Mouse (Mus musculus) forebrain, postnatal 0 days (tissue): ENCODE data around the gene Ankrd12. TPM values are rescaled to one million over a fixed set of nuclear protein-coding genes. Genes with fewer than 3 reads are reported as not detected.
A peak's percentile ranks its signal among the peaks of the same experiment; 100 is the strongest.

Experiments
- ATAC-seq: fragments of 200-750 bp; cut with Nextera tagmentation; 2 replicates; pipeline ENCODE4 v1.8.0; 2017; ENCODE audit warnings: mild to moderate bottlenecking, moderate library complexity
- DNase-seq: peaks from one replicate; pipeline ENCODE4 v3.0.0-alpha.2; 2015
- H3K27ac ChIP-seq: fragments of 300-500 bp; sonication (generic); 2 replicates; pipeline ENCODE4 v1.5.1; 2014; ENCODE audit warnings: low read depth, mild to moderate bottlenecking, antibody characterized with exemption, low read length, moderate library complexity, mixed read lengths
- H3K27me3 ChIP-seq: fragments of 300-500 bp; sonication (generic); 2 replicates; pipeline ENCODE4 v1.6.1; 2014; ENCODE audit warnings: mild to moderate bottlenecking, low read length, mixed read lengths; ENCODE audit not compliant: insufficient read depth
- H3K36me3 ChIP-seq: fragments of 300-500 bp; sonication (generic); 2 replicates; pipeline ENCODE4 v1.6.1; 2014; ENCODE audit warnings: mild to moderate bottlenecking, moderate library complexity; ENCODE audit not compliant: insufficient read depth
- H3K4me1 ChIP-seq: fragments of 300-500 bp; sonication (generic); 2 replicates; pipeline ENCODE4 v1.6.1; 2014; ENCODE audit warnings: antibody characterized with exemption; ENCODE audit not compliant: insufficient read depth
- H3K4me2 ChIP-seq: fragments of 300-500 bp; sonication (generic); 2 replicates; pipeline ENCODE4 v1.6.1; 2014; ENCODE audit warnings: low read depth, mild to moderate bottlenecking, moderate library complexity
- H3K4me3 ChIP-seq: fragments of 300-500 bp; sonication (generic); 2 replicates; pipeline ENCODE4 v1.5.1; 2014; ENCODE audit warnings: low read depth, low read length, mixed read lengths
- H3K9ac ChIP-seq: fragments of 300-500 bp; sonication (generic); 2 replicates; pipeline ENCODE4 v1.6.1; 2014; ENCODE audit warnings: mild to moderate bottlenecking
- H3K9me3 ChIP-seq: fragments of 300-500 bp; sonication (generic); 2 replicates; pipeline ENCODE4 v1.6.1; 2016; ENCODE audit warnings: low read length
- CTCF ChIP-seq: sonication (generic); IDR thresholded peaks from 2 replicates; pipeline ENCODE4 v1.5.1; 2016; ENCODE audit warnings: antibody characterized with exemption, control low read depth, low read depth
- WGBS: fragments of 180-500 bp; shearing (Covaris S2); extraction: QIAGEN DNeasy Blood & Tissue Kit; methylation state at CpG from one replicate; pipeline ENCODE4 v1.1.7; 2014; 5-methylcytosine and 5-hydroxymethylcytosine counted together
- polyA plus RNA-seq: library from polyadenylated mRNA; unstranded; fragments of >200 nt; fragmentation: Nextera tagmentation; extraction: Ambion mirVana; gene quantifications from 2 replicates; pipeline ENCODE4 v1.2.1, GENCODE M21; 2015
- total RNA-seq: library from RNA; depleted of rRNA; stranded (reverse); fragments of >200 nt; gene quantifications from 2 replicates; pipeline ENCODE4 v1.2.3, GENCODE M21; 2014; rRNA removed

The Ankrd12 gene
- total RNA-seq (74.7 and 80.1 TPM in 2 replicates), polyA plus RNA-seq (147 and 207 TPM in 2 replicates)

GRCm38 (mm10) chr17:66076934-66077333 lies at the start of gene Ankrd12:
TSS of gene Ankrd12 (minus strand) at chr17:66077089.
- Histone ChIP-seq H3K4me3 (peak within 1 kb of the TSS; percentile 94), H3K9ac (peak within 1 kb of the TSS; percentile 87), H3K9me3 (no peaks in the 10 kb centered on the region), H3K4me1 (peaks cover 14% of the 10 kb centered on the region; the same call in 1 of the 2 replicates), H3K36me3 (peaks cover 18% of the 10 kb centered on the region), H3K27ac (peak within 1 kb of the TSS; percentile 97), H3K4me2 (peak within 1 kb of the TSS; percentile 68), H3K27me3 (no peaks in the 10 kb centered on the region)
- peak; percentile 97 for DNase-seq
- ATAC-seq = peak; percentile 96
- WGBS = 9% methylated on average over 53 of the region's 53 CpGs
- no peak for TF ChIP-seq CTCF

DNA sequence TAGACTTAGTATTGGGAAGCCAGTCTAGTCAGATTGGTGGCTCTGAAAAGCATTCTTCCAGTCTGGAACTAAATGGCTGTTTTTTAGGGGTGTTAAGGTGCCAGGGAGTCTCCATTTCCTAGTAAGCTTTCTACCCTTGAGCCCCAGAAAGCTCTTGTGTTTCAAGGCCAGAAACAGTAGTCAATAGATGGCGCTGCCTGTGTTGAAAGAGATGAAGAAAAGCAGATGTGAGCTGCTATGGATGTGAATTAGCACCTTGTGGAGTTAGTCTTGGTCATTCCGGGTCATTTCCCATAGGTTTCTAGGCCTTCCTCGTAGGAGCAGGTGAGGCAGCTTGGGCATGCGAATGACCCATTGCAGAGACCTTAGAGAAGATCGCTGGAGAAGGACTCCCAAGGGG lies 48.3 kb upstream of the Ankrd12 start:
- Histone ChIP-seq H3K9ac (no peak overlapping the region), H3K9me3 (no peaks in the 10 kb centered on the region), H3K4me3 (no peak overlapping the region), H3K27ac (no peak overlapping the region), H3K27me3 (no peaks in the 10 kb centered on the region), H3K4me2 (no peak overlapping the region), H3K4me1 (no peaks in the 10 kb centered on the region), H3K36me3 (peaks cover 2% of the 10 kb centered on the region; the same call in 1 of the 2 replicates)
- WGBS = 78% methylated on average over 5 of the region's 5 CpGs
- ATAC-seq = no peak
- TF ChIP-seq CTCF = peak; percentile 30; the same call in 1 of the 2 replicates
- no peak for DNase-seq

GRCm38 (mm10) chr17:66123816-66124610 lies 47.1 kb upstream of the Ankrd12 start:
- H3K4me3 ChIP-seq = peak overlapping the region; percentile 81
- H3K9me3 ChIP-seq = no peaks in the 10 kb centered on the region
- no peak overlapping the region for H3K27ac ChIP-seq
- H3K4me2 ChIP-seq = peak overlapping the region; percentile 62
- peaks cover 10% of the 10 kb centered on the region for H3K36me3 ChIP-seq
- DNase-seq (no peak), ATAC-seq (no peak)
- TF ChIP-seq CTCF = no peak
- H3K27me3 ChIP-seq = no peaks in the 10 kb centered on the region
- H3K4me1 ChIP-seq = no peaks in the 10 kb centered on the region
- 2% methylated on average over 20 of the region's 20 CpGs for WGBS
- H3K9ac ChIP-seq = peak overlapping the region; percentile 51

- ATAC-seq = peak; percentile 90
- TF ChIP-seq CTCF = no peak; the same call in 1 of the 2 replicates
- Histone ChIP-seq H3K27me3 (no peaks in the 10 kb centered on the region), H3K9me3 (no peaks in the 10 kb centered on the region), H3K4me1 (no peaks in the 10 kb centered on the region), H3K27ac (no peak within 1 kb of the TSS), H3K36me3 (peaks cover 18% of the 10 kb centered on the region), H3K4me2 (peak within 1 kb of the TSS; percentile 62), H3K9ac (peak within 1 kb of the TSS; percentile 51), H3K4me3 (peak within 1 kb of the TSS; percentile 81)
- WGBS = 5% methylated on average over 45 of the region's 45 CpGs
- peak; percentile 95 for DNase-seq
Measured at GRCm38 (mm10) chr17:66123066-66123815, 46.4 kb upstream of the Ankrd12 start, which contains the start of gene Ddx11. TSS of gene Ddx11 (plus strand) at chr17:66123520.

GRCm38 (mm10) chr17:66120701-66121100 lies 43.8 kb upstream of the Ankrd12 start:
- no peaks in the 10 kb centered on the region for H3K27me3 ChIP-seq
- no peak overlapping the region for H3K9ac ChIP-seq
- DNase-seq (no peak), ATAC-seq (no peak)
- H3K4me2 ChIP-seq = no peak overlapping the region
- TF ChIP-seq CTCF = no peak
- no peak overlapping the region for H3K4me3 ChIP-seq
- H3K36me3 ChIP-seq = peaks cover 44% of the 10 kb centered on the region
- WGBS = 78% methylated on average over 1 of the region's 1 CpGs
- H3K27ac ChIP-seq = no peak overlapping the region
- no peaks in the 10 kb centered on the region for H3K9me3 ChIP-seq
- no peaks in the 10 kb centered on the region for H3K4me1 ChIP-seq

GRCm38 (mm10) chr17:66118991-66119390 lies 42.1 kb upstream of the Ankrd12 start:
- WGBS = 75% methylated on average over 8 of the region's 8 CpGs
- Histone ChIP-seq H3K4me3 (no peak overlapping the region), H3K27ac (no peak overlapping the region), H3K27me3 (no peaks in the 10 kb centered on the region), H3K4me2 (no peak overlapping the region), H3K9ac (no peak overlapping the region), H3K9me3 (no peaks in the 10 kb centered on the region), H3K36me3 (peaks cover 60% of the 10 kb centered on the region), H3K4me1 (no peaks in the 10 kb centered on the region)
- DNase-seq (no peak), ATAC-seq (no peak)
- TF ChIP-seq CTCF = no peak
